Mouse (Mus musculus): ENCODE measurements around the gene Ppp2r5c. TPM values are rescaled to one million over a fixed set of nuclear protein-coding genes. Genes with fewer than 3 reads are reported as not detected.

Gene Ppp2r5c
- polyA plus RNA-seq (2011; ENCODE audit: insufficient read depth, insufficient read length, low replicate concordance, missing spikeins): 38.6 and 59.4 TPM in 2 replicates

DNA sequence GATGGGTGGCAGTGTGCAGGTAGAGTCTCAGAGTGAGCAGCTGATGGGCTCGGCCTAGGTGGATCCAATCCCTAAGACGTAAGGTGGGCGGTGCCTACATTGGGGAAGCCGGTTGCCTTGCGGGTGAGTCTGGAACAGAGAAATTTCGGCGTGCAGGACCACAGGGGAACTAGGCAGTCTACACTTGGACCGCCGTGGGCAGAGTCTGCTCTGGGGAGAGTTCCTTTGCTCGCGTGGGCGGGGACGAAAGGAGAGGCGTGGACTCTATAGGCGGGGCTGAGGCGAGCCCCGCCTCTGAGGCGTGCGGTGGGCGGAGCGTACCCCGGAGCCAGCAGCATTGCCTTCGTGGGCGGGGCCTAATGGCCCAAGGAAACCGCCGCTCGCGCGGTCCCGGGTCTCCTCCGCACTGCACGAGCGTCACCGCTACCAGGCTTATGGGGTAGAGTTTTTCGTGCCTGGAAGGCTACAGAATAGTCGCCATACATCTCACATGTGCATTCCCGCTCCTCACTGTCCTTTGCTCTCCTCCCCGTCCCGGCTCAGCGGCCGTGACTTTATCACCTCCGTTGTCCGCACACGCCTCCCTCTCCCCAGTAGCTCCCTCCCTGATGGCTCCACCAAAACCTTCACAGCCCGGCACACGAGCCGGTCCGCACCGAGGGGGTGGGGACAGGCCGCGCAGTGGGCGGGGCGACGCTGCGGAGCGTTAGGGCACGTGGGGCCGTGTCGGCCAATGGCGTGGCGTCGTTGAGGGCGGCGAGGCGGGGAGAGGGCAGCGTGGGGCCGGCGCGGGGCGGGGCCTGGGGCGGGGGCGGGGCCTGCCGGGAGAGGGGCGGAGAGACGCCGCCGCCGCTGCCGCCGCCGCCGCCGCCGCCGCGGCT, at the start of gene Ppp2r5c:
Gene Ppp2r5c (plus strand): TSS at position 831 of the 881 bp plus-strand sequence.
- WGBS: 1% methylated on average over 83 of the region's 86 CpGs
- Histone ChIP-seq H3K4me3 (replicated peaks; ENCODE audit: control insufficient read depth, low read depth, low read length) (peak within 1 kb of the TSS; percentile 80), H3K27ac (ENCODE audit: control insufficient read depth, insufficient read depth, low read depth, low read length, poor library complexity) (peak within 1 kb of the TSS; percentile 90), H3K4me1 (ENCODE audit: control insufficient read depth, insufficient read depth, low read length) (peaks cover 10% of the 10 kb centered on the region)
- TF ChIP-seq CTCF (IDR thresholded peaks at IDR 0.05; ENCODE audit: control insufficient read depth, insufficient read depth, low read length) (no peak), POLR2A (IDR thresholded peaks at IDR 0.05; ENCODE audit: borderline replicate concordance, control insufficient read depth, low read depth, low read length) (peak; percentile 73)

DNA sequence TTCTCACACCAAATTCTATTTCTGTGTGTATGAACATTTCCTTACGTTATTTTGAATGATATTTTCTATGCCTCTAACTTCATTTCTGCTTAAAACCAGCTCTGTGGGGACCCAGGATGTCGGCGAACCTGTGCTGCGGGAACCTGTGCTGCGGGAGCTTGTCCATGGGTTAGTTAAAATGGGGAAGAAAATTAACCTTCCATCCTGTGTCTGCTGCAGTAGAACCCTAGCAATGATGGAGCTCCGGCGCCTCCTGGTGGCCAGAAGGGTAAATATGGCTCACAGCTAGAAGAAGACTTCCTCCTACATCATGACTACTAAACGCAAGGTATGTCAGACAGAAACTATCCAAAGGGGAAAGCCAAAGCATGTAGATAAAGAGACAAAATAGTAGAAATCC, 48.6 kb upstream of the Ppp2r5c start:
- no peak overlapping the region for H3K27ac ChIP-seq (ENCODE audit: control insufficient read depth, insufficient read depth, low read depth, low read length, poor library complexity)
- H3K4me3 ChIP-seq (replicated peaks; ENCODE audit: control insufficient read depth, low read depth, low read length): no peak overlapping the region
- no peaks in the 10 kb centered on the region for H3K4me1 ChIP-seq (ENCODE audit: control insufficient read depth, insufficient read depth, low read length)
- WGBS: 8% methylated on average over 8 of the region's 8 CpGs
- TF ChIP-seq CTCF (IDR thresholded peaks at IDR 0.05; ENCODE audit: control insufficient read depth, insufficient read depth, low read length): peak; percentile 83
- no peak for TF ChIP-seq POLR2A (IDR thresholded peaks at IDR 0.05; ENCODE audit: borderline replicate concordance, control insufficient read depth, low read depth, low read length)

DNA sequence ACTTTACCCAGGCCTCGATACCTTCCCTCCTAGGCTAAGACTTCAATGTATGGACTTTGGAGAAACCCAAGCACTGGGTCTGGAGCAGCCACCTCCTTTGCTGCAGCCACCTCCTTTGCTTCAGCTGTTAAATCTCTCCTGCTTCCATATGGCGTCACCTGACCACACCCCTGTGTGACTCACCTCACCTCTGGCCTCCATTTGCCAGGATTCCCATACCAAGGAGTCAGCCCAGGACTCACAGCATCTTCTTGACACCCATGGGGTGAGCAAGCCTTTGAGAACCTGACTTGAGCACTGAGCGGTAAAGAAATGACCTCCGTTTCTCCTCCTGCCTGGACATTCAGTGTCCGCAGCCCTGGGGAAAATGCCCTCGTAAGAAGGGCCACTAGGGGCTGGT, 47.8 kb upstream of the Ppp2r5c start:
- TF ChIP-seq POLR2A (IDR thresholded peaks at IDR 0.05; ENCODE audit: borderline replicate concordance, control insufficient read depth, low read depth, low read length): no peak
- TF ChIP-seq CTCF (IDR thresholded peaks at IDR 0.05; ENCODE audit: control insufficient read depth, insufficient read depth, low read length): no peak
- Histone ChIP-seq H3K4me1 (ENCODE audit: control insufficient read depth, insufficient read depth, low read length) (no peaks in the 10 kb centered on the region), H3K27ac (ENCODE audit: control insufficient read depth, insufficient read depth, low read depth, low read length, poor library complexity) (no peak overlapping the region), H3K4me3 (replicated peaks; ENCODE audit: control insufficient read depth, low read depth, low read length) (no peak overlapping the region)
- whole genome bisulfite sequencing: 88% methylated on average over 6 of the region's 6 CpGs

DNA sequence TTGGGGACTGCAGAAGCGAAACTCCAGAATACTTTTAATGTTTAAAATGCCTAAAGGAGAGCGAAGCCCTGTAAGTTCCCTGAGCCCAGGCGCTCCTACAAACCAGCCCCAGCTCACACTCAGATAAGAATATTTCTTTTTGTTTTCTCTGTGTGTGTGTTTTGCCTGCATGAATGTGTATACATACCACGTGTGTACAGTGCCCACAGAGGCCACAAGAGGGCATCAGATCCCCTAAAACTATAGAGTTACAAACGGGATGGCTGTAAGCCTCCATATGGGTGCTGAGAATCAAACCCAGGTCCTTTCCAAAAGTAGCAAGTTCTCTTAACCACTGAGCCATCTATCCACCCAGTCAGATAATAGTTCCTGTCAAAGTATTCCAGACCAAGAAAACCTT, 46.0 kb upstream of the Ppp2r5c start:
- Histone ChIP-seq H3K27ac (ENCODE audit: control insufficient read depth, insufficient read depth, low read depth, low read length, poor library complexity) (no peak overlapping the region), H3K4me1 (ENCODE audit: control insufficient read depth, insufficient read depth, low read length) (no peaks in the 10 kb centered on the region), H3K4me3 (replicated peaks; ENCODE audit: control insufficient read depth, low read depth, low read length) (no peak overlapping the region)
- TF ChIP-seq CTCF (IDR thresholded peaks at IDR 0.05; ENCODE audit: control insufficient read depth, insufficient read depth, low read length) (no peak), POLR2A (IDR thresholded peaks at IDR 0.05; ENCODE audit: borderline replicate concordance, control insufficient read depth, low read depth, low read length) (no peak)
- WGBS: 79% methylated on average over 5 of the region's 5 CpGs

DNA sequence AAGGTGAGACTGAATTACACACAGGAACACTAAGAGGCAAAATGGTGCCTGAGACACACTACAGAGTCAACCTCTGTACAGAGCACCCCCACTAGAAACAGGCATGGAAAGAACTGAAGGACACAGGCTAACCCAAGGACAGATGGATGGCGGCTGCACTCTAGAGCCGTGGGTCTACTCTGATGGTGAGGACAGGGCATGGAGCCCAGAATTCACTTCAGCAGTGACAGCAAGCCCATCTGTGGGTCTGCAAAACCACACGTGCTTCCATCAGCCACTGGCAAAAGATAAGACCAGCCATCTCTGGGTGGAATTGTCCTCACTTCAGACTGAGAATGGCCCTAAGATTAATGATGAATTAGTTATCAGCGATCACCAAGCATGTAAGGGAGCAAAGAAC, 45.0 kb upstream of the Ppp2r5c start:
- no peak for TF ChIP-seq CTCF (IDR thresholded peaks at IDR 0.05; ENCODE audit: control insufficient read depth, insufficient read depth, low read length)
- TF ChIP-seq POLR2A (IDR thresholded peaks at IDR 0.05; ENCODE audit: borderline replicate concordance, control insufficient read depth, low read depth, low read length): no peak
- H3K4me1 ChIP-seq (ENCODE audit: control insufficient read depth, insufficient read depth, low read length): no peaks in the 10 kb centered on the region
- WGBS: 66% methylated on average over 4 of the region's 4 CpGs
- H3K4me3 ChIP-seq (replicated peaks; ENCODE audit: control insufficient read depth, low read depth, low read length): no peak overlapping the region
- no peak overlapping the region for H3K27ac ChIP-seq (ENCODE audit: control insufficient read depth, insufficient read depth, low read depth, low read length, poor library complexity)

DNA sequence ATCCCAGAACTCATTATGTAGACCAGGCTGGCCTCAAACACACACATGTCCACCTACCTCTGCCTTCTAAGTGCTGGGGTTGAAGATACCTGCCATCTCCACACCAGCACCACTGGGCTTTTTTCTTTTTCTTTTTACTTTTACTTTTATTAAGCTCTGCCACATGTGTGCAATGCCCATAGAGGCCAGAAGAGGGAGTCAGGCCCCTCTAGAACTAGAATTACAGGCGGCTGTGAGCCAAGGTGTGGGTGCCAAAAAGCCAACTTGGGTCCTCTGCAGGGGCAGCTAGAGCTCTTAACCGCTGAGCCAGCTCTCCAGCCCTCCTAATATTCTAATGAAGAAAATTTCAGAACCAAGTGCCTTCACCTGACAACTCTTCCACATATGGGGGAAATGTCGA, 30.7 kb upstream of the Ppp2r5c start:
- Histone ChIP-seq H3K27ac (ENCODE audit: control insufficient read depth, insufficient read depth, low read depth, low read length, poor library complexity) (no peak overlapping the region), H3K4me3 (replicated peaks; ENCODE audit: control insufficient read depth, low read depth, low read length) (no peak overlapping the region), H3K4me1 (ENCODE audit: control insufficient read depth, insufficient read depth, low read length) (no peaks in the 10 kb centered on the region; the same call in 1 of the 2 replicates)
- WGBS: 28% methylated on average over 3 of the region's 3 CpGs
- TF ChIP-seq CTCF (IDR thresholded peaks at IDR 0.05; ENCODE audit: control insufficient read depth, insufficient read depth, low read length) (no peak), POLR2A (IDR thresholded peaks at IDR 0.05; ENCODE audit: borderline replicate concordance, control insufficient read depth, low read depth, low read length) (no peak)

DNA sequence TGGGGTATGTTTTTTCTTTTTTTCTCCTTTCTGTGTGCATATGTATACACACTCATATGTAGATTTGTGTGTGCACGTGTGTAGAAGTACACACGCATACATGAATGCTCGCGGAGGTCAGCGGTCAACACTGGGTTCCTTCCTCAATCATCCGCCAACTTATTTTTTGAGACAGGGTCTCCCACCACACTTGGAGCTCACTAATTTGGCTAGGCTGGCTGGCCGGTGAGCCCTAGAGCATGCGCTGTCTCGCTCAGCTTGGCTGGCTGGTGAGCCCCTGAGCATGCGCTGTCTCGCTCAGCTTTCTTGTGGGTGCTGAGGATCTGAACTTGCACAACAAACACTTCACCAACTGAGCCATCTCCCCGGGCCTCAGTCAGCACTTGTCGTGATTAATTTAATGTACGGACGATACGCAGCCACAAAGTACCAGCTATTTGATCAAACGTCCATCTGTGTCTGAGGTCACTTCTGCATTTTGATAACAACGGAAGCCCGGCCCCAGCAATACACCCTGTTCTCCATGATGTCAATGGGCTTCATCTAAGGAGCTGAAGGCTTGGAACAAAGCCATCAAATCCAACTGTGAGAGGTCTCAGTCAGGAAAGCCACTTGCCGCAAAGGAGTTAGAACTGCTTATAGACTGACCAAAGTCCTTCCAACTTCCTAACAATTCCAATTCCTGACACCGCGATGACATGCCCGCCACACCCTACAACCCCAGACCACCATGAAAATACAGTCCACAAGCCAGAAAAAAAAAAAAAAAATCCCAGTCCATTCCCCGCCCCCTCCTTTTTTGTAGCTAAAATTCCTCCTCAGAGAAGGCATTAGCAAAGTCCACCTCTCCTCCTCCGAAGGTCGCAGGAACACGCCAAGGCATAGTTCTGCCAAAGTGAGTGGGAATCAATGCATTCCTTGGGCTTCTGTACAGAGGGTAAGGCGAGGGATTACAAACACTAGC, 29.6 kb upstream of the Ppp2r5c start:
- Histone ChIP-seq H3K4me1 (ENCODE audit: control insufficient read depth, insufficient read depth, low read length) (no peaks in the 10 kb centered on the region; the same call in 1 of the 2 replicates), H3K4me3 (replicated peaks; ENCODE audit: control insufficient read depth, low read depth, low read length) (no peak overlapping the region), H3K27ac (ENCODE audit: control insufficient read depth, insufficient read depth, low read depth, low read length, poor library complexity) (no peak overlapping the region)
- 38% methylated on average over 28 of the region's 28 CpGs for WGBS
- TF ChIP-seq POLR2A (IDR thresholded peaks at IDR 0.05; ENCODE audit: borderline replicate concordance, control insufficient read depth, low read depth, low read length): no peak
- TF ChIP-seq CTCF (IDR thresholded peaks at IDR 0.05; ENCODE audit: control insufficient read depth, insufficient read depth, low read length): no peak

All from bone marrow, adult 2 months (tissue).